Mouse (Mus musculus) olfactory bulb, adult 2 months (tissue): ENCODE measurements around the gene Sh3pxd2a.

Experiments
- CTCF ChIP-seq: fragments of 200-500 bp; IDR thresholded peaks from 2 replicates; pipeline ENCODE4 v1.5.1; 2012; ENCODE audit warnings: low read depth, mild to moderate bottlenecking, low read length, moderate library complexity; ENCODE audit not compliant: insufficient read depth
- POLR2A ChIP-seq: fragments of 200-500 bp; IDR thresholded peaks from 2 replicates; pipeline ENCODE4 v1.6.1; 2012; ENCODE audit warnings: mild to moderate bottlenecking, low read depth, low read length, moderate library complexity; ENCODE audit not compliant: insufficient read depth

- TF ChIP-seq POLR2A (no peak), CTCF (no peak)
These were observed 154.4 kb downstream of the Sh3pxd2a start for GRCm38 (mm10) chr19:47309824-47310223.
